Mouse (Mus musculus) splenic B cell, adult 2 months (primary cell): ENCODE measurements at regions not wholly inside any gene's neighbourhood (a gene's known extent, or its start where the extent isn't known, plus 50 kb on each side); places are given as distances from the start of the nearest gene placed in this dataset.
A peak's percentile ranks its signal among the peaks of the same experiment; 100 is the strongest.

Source experiments
- DNase-seq: peaks from one replicate; pipeline ENCODE4 v3.0.0-alpha.2; 2011; ENCODE audit warnings: low read depth, low spot score
- H3K27me3 ChIP-seq: 2 replicates; pipeline ENCODE4 v1.6.1; 2012; ENCODE audit warnings: mild to moderate bottlenecking, low read length, moderate library complexity, mixed read lengths; ENCODE audit not compliant: control insufficient read depth, poor library complexity, insufficient read depth, severe bottlenecking
- H3K36me3 ChIP-seq: 2 replicates; pipeline ENCODE4 v1.6.1; 2012; ENCODE audit warnings: mild to moderate bottlenecking, low read length, moderate library complexity, mixed read lengths; ENCODE audit not compliant: control insufficient read depth, poor library complexity, insufficient read depth, severe bottlenecking

GRCm38 (mm10) chr19:26507986-26508385 lies 96.9 kb upstream of the Smarca2 start:
- no peak for DNase-seq
- H3K27me3 ChIP-seq: no peaks in the 10 kb centered on the region
- H3K36me3 ChIP-seq: no peaks in the 10 kb centered on the region

DNA sequence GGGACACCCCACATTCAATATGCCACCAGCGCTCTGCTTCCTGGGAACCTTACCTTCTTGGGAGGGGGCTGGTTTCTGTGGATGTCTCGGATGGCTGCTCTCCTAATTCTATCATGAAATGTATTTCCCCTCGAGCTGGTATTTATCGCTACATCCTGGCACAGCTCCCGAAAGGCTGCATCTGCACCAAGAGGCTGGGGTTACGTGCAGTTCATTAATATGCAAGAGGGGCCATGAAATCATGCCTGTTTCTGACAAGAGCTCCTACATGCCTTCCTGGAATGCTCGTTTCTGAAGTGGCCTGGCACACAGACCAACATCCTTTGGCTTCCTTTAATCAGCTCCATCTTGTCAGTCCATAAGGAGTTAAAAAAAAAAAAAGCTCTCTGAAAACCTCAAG lies 96.2 kb upstream of the Smarca2 start:
- no peak for DNase-seq
- H3K36me3 ChIP-seq: no peaks in the 10 kb centered on the region
- H3K27me3 ChIP-seq: no peaks in the 10 kb centered on the region

DNA sequence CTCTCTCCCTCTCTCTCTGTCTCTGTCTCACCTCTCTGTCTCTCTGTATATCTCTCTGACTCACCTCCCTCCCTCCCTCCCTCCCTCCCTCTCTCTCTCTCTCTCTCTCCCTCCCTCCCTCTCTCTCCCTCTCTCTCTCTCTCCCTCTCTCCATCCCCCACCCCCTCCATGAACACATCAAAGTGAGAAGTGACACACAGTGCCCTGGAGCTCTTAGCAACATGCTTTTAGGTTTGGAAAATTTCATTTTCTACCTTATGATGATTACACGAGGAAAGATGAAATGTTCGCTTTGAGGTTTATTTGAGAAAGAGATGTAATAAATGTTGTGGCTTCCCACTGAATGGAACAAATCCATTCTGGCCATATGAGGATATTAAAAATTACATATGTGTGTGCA lies 95.6 kb upstream of the Smarca2 start:
- DNase-seq: no peak
- Histone ChIP-seq H3K27me3 (no peaks in the 10 kb centered on the region), H3K36me3 (no peaks in the 10 kb centered on the region)

DNA sequence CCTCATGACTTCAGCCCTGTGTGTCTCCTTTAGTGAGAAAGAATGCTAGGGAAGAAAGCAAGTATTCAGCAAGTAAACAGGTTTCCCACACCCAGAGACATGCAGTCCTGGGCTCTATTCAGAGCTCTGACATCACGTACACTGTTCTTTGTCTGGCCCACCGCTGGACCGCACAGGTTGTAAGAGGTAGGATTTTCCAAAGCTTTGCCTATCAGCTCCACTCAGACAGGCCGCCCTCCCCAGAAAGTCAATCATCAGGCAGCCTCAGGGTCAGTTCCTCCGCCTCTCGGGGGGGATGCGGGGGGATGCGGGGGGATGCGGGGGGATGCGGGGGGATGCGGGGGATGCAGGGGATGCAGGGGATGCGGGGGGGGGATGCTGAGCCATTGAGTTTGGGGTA lies 94.7 kb upstream of the Smarca2 start:
- Histone ChIP-seq H3K27me3 (no peaks in the 10 kb centered on the region), H3K36me3 (no peaks in the 10 kb centered on the region)
- DNase-seq: no peak

DNA sequence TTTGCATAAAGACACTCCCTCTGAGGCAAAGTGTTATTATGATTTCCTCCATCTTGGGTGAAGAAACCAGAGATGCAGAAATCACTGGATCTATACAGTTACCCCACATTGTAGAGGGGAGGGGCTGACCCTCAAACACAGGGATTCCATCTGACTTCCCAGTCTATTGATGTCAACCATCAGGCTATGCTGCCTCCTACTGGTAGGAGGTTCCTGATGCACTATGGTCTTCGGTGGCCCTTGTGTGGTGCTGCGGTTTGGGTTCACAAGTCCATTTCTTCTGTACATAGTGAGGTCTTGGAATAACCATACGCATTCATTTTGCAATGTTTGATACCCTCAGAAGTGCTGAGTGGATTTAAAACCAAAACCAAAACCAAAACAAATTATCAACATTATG lies 94.0 kb upstream of the Smarca2 start:
- peak; percentile 33 for DNase-seq
- no peaks in the 10 kb centered on the region for H3K36me3 ChIP-seq
- H3K27me3 ChIP-seq: no peaks in the 10 kb centered on the region

DNA sequence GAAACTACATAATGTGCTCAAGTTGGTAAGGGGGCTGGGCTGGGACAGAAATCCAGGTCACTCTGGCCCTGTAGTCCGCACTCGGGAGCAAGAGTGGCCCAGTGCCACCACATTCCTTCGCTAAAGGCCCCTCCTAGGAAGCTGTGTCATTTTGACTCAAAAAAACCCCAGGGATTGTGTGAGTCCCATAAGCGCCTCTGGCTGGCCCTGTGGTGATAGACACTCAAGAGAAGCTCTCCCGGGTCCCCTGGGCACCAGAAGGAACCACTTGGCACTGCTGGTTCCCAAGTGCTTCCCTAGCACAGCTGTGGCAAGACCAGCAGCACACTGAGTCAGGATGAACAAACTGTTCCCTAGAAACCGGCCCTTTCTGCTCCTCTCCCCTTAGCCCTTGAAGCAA lies 93.1 kb upstream of the Smarca2 start:
- Histone ChIP-seq H3K36me3 (no peaks in the 10 kb centered on the region), H3K27me3 (no peaks in the 10 kb centered on the region)
- no peak for DNase-seq

- Histone ChIP-seq H3K36me3 (no peaks in the 10 kb centered on the region), H3K27me3 (no peaks in the 10 kb centered on the region)
- peak; percentile 1 for DNase-seq
Observed at GRCm38 (mm10) chr19:26524583-26524982, 80.3 kb upstream of the Smarca2 start.

DNA sequence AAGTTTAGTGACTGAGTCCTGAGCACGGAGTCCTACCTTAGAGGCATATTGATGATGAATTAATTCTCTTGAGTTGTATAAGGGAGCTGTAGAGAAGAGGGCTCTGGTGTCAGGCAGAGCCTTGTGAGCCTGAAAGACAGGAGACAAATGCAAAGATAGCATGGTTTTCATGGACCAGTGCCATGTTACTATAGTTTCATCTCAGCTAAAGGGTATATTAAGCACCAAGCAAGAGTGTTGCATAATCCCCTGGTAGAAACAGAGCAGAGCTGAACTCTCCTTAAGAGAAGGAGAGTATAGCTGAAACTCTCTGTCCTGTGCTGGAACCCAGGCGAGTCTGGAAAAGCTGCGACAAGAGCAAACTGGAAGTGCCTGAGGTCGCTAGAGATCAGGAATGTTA lies 73.5 kb upstream of the Smarca2 start:
- Histone ChIP-seq H3K36me3 (no peaks in the 10 kb centered on the region), H3K27me3 (no peaks in the 10 kb centered on the region)
- no peak for DNase-seq

GRCm38 (mm10) chr19:26532509-26532908 lies 72.3 kb upstream of the Smarca2 start:
- H3K27me3 ChIP-seq: no peaks in the 10 kb centered on the region
- no peaks in the 10 kb centered on the region for H3K36me3 ChIP-seq
- no peak for DNase-seq

GRCm38 (mm10) chr19:26545671-26546070 lies 59.2 kb upstream of the Smarca2 start:
- Histone ChIP-seq H3K27me3 (no peaks in the 10 kb centered on the region), H3K36me3 (no peaks in the 10 kb centered on the region)
- DNase-seq: no peak

DNA sequence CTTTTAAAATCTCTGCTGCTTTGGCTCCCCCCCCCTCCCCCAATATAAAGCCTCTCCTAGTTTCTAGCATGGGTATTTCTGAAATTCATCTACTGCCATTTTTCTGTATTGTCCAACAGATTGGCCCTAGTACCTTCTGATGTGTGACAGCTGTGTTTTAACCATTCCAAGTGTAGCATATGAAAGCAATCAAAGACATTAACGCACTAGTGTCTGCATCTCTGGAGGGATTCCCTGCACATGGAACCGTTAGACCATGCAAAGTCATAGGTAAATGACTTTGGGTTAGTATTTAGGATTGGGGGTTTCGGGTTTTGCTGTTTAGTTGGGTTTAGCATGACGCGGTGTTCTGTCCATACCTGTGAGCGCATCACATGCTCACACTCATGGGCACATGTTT lies 57.3 kb upstream of the Smarca2 start:
- no peak for DNase-seq
- Histone ChIP-seq H3K27me3 (no peaks in the 10 kb centered on the region), H3K36me3 (no peaks in the 10 kb centered on the region)

DNA sequence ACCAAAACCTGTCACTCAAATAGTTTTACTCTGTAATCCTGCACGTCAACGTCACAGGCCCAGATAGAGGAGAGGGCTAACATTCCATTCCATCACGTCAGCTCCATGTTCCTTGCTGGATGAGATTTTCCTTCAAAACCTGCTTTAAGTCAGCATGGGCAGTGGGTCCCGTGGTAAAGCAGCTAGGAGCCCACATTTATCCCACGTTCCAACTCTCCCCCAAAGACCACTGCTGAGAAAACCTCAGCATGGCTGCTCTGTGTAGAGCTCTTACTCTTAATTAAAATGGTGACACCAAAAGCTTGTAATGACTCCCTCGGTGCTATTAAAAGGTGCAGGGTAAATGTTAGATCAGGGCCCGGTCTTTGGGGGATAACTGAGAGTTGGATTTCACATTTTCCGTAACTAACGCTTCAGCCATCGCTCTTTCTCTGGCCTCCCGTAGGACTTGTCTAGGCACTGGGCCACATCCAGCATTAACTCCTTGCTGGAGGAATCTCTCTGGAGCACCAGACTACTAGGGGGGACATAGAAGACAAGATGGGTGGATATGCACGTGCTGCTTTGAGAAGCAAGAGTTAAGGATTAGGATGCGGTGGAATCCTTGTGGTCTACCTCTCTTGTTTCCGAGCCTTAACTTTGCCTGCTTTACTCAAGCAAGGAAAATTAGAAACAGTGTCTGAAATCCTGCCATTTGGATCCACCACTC lies 56.1 kb upstream of the Smarca2 start:
- Histone ChIP-seq H3K36me3 (no peaks in the 10 kb centered on the region), H3K27me3 (no peaks in the 10 kb centered on the region)
- no peak for DNase-seq

DNA sequence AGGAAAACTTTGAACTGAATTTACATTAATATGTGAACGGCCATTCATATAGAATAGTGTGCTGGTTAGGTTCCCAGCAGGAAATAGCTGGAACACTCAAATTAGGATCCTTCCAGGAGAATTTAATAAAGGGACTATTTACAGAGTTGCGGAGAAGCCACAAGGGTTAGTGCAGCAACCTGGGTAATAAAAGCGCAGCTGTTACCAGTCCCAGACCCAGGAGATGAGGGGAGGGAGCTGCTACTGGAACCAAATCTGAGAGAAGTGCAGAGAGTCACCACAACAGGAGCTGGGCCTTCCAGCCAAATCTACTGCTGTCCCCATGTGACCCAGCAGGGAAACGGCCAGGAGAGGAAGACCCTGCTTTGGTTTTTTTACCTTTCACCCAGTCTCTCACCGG lies 54.6 kb upstream of the Smarca2 start:
- no peak for DNase-seq
- Histone ChIP-seq H3K36me3 (no peaks in the 10 kb centered on the region), H3K27me3 (no peaks in the 10 kb centered on the region)
